Mouse (Mus musculus): Measurements from ENCODE around the gene BC003965. TPM values are rescaled to one million over a fixed set of nuclear protein-coding genes. Genes with fewer than 3 reads are reported as not detected.

Gene BC003965
- total RNA-seq (2022): 10 to 100 TPM; 17.7 to 19.9 (median 19.6) TPM

- DNase-seq (ENCODE audit: low spot score in 2 of 2): peak; percentile 95 to 99
These were observed at the start of gene BC003965 for GRCm38 (mm10) chr17:25184129-25184691. Gene BC003965 (plus strand): TSS chr17:25184554.

GRCm38 (mm10) chr17:25135622-25136021 is 48.7 kb upstream of the BC003965 start:
- no peak for DNase-seq (ENCODE audit: low spot score in 2 of 2)

GRCm38 (mm10) chr17:25138803-25139202 is 45.6 kb upstream of the BC003965 start:
- no peak for DNase-seq (ENCODE audit: low spot score in 2 of 2)

GRCm38 (mm10) chr17:25139960-25140359 is 44.4 kb upstream of the BC003965 start:
- no peak for DNase-seq (ENCODE audit: low spot score in 2 of 2)

GRCm38 (mm10) chr17:25162161-25162560 is 22.2 kb upstream of the BC003965 start, which contains the start of gene Ccdc154:
Gene Ccdc154 (plus strand): TSS chr17:25162461.
- no peak for DNase-seq (ENCODE audit: low spot score in 2 of 2)

- no peak for DNase-seq (ENCODE audit: low spot score in 2 of 2)
These were observed 21.0 kb upstream of the BC003965 start for GRCm38 (mm10) chr17:25163387-25163786.

- no peak for DNase-seq (ENCODE audit: low spot score in 2 of 2)
These were observed 19.6 kb upstream of the BC003965 start for GRCm38 (mm10) chr17:25164770-25165169.

GRCm38 (mm10) chr17:25165970-25166671 is 18.2 kb upstream of the BC003965 start:
- DNase-seq (ENCODE audit: low spot score in 2 of 2): no peak

- no peak for DNase-seq (ENCODE audit: low spot score in 2 of 2)
These were observed 14.6 kb upstream of the BC003965 start for GRCm38 (mm10) chr17:25169706-25170105.

GRCm38 (mm10) chr17:25172558-25172957 is 11.8 kb upstream of the BC003965 start:
- no peak for DNase-seq (ENCODE audit: low spot score in 2 of 2)

GRCm38 (mm10) chr17:25175411-25175810 is 8.9 kb upstream of the BC003965 start, which contains the start of gene Gm38655:
Gene Gm38655 (minus strand): TSS chr17:25175471.
- no peak for DNase-seq (ENCODE audit: low spot score in 2 of 2)

GRCm38 (mm10) chr17:25183232-25183631 is 1.1 kb upstream of the BC003965 start:
- no peak for DNase-seq (ENCODE audit: low spot score in 2 of 2)

GRCm38 (mm10) chr17:25184961-25185360 is 607 bp downstream of the BC003965 start:
- DNase-seq (ENCODE audit: low spot score in 2 of 2): no peak

GRCm38 (mm10) chr17:25187784-25188149 is 3.4 kb downstream of the BC003965 start:
- no peak for DNase-seq (ENCODE audit: low spot score in 2 of 2)

GRCm38 (mm10) chr17:25188150-25189031 is 4.0 kb downstream of the BC003965 start, which contains the start of gene Unkl:
Gene Unkl (plus strand): TSS chr17:25188397.
- DNase-seq (ENCODE audit: low spot score in 2 of 2): peak; percentile 51 to 58

GRCm38 (mm10) chr17:25189091-25189490 is 4.7 kb downstream of the BC003965 start:
- DNase-seq (ENCODE audit: low spot score in 2 of 2): no peak

GRCm38 (mm10) chr17:25202401-25202800 is 18.0 kb downstream of the BC003965 start:
- no peak for DNase-seq (ENCODE audit: low spot score in 2 of 2)

- DNase-seq (ENCODE audit: low spot score in 2 of 2): no peak
These were observed 25.7 kb downstream of the BC003965 start for GRCm38 (mm10) chr17:25210006-25210405.

- no peak for DNase-seq (ENCODE audit: low spot score in 2 of 2)
These were observed 26.5 kb downstream of the BC003965 start for GRCm38 (mm10) chr17:25210680-25211466.

GRCm38 (mm10) chr17:25211705-25212104 is 27.4 kb downstream of the BC003965 start:
- no peak for DNase-seq (ENCODE audit: low spot score in 2 of 2)

GRCm38 (mm10) chr17:25215431-25215830 is 31.1 kb downstream of the BC003965 start:
- no peak for DNase-seq (ENCODE audit: low spot score in 2 of 2)
